Mouse (Mus musculus): Measurements from ENCODE around the gene Ttc26.
"Not testable (repeated sequence)": the region's sequence is repeated elsewhere in the genome, so short reads cannot be mapped to it uniquely, and the experiment has no call there.

Gene Ttc26

GRCm38 (mm10) chr6:38456425-38456824, 75.2 kb downstream of the Ttc26 start:
- not testable (repeated sequence) for DNase-seq (ENCODE audit: low read depth in 2 of 2, low spot score in 2 of 2)

GRCm38 (mm10) chr6:38458075-38458474, 76.8 kb downstream of the Ttc26 start:
- DNase-seq (ENCODE audit: low read depth in 2 of 2, low spot score in 2 of 2): no peak

- DNase-seq (ENCODE audit: low read depth in 2 of 2, low spot score in 2 of 2): no peak
Observed at GRCm38 (mm10) chr6:38469591-38469990, 88.3 kb downstream of the Ttc26 start.
